Mouse (Mus musculus): ENCODE results near the gene Angpt4.
A peak's percentile ranks its signal among the peaks of the same experiment; 100 is the strongest.

Angpt4 gene

DNA sequence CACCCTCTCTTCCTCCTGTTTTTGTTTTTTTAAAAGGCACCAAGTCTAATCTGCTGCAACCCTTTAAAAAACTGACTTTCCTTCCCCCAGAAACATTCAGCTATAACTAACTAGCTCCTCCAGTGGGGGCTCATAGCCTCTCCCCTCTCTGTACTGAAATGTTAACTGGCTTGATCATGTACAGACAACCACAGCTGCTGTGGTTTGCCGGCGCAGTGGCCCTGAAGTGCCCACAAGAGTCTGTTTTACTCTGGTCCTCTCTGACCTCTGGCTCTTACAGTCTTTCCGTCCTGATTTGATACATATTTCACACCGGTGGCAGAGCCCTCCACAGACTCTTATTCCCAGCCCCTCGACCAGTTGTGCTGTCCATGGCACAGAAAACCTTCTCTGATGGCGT is 70.3 kb downstream of the Angpt4 start:
- no peak for DNase-seq (ENCODE audit: low read depth, low spot score)

- no peak for DNase-seq (ENCODE audit: low read depth, low spot score)
Observed at GRCm38 (mm10) chr2:151982476-151982875, 71.5 kb downstream of the Angpt4 start.

- DNase-seq (ENCODE audit: low read depth, low spot score), result peak; percentile 37
Observed at GRCm38 (mm10) chr2:151984019-151984418, 73.0 kb downstream of the Angpt4 start.

- peak; percentile 32 for DNase-seq (ENCODE audit: low read depth, low spot score)
Observed at GRCm38 (mm10) chr2:151985426-151986172, 74.6 kb downstream of the Angpt4 start.

DNA sequence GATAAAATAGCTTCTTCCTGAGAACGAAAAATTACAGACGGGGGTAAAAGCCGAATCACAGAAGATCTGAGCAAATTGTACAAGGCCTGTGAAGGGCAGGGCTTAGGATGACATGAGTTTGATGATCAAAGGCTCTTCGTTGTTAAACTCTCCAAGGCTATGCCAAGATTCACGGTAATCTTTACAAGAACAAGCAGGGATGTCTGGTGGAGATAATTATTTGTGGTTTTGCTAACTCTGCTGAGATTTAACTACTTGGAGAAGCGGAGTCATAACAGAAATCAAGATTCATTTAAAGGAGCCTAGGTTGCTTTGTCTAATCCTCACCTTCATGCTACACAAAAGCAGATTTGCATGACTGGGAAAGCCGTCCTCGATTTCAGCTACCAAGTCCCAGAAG is 75.9 kb downstream of the Angpt4 start:
- DNase-seq (ENCODE audit: low read depth, low spot score), result no peak

- DNase-seq (ENCODE audit: low read depth, low spot score), result no peak
Observed at GRCm38 (mm10) chr2:151988978-151989377, 78.0 kb downstream of the Angpt4 start.

GRCm38 (mm10) chr2:151990985-151991394 is 80.0 kb downstream of the Angpt4 start:
- DNase-seq (ENCODE audit: low read depth, low spot score), result no peak

- no peak for DNase-seq (ENCODE audit: low read depth, low spot score)
Observed at GRCm38 (mm10) chr2:151991446-151991845, 80.4 kb downstream of the Angpt4 start.

DNA sequence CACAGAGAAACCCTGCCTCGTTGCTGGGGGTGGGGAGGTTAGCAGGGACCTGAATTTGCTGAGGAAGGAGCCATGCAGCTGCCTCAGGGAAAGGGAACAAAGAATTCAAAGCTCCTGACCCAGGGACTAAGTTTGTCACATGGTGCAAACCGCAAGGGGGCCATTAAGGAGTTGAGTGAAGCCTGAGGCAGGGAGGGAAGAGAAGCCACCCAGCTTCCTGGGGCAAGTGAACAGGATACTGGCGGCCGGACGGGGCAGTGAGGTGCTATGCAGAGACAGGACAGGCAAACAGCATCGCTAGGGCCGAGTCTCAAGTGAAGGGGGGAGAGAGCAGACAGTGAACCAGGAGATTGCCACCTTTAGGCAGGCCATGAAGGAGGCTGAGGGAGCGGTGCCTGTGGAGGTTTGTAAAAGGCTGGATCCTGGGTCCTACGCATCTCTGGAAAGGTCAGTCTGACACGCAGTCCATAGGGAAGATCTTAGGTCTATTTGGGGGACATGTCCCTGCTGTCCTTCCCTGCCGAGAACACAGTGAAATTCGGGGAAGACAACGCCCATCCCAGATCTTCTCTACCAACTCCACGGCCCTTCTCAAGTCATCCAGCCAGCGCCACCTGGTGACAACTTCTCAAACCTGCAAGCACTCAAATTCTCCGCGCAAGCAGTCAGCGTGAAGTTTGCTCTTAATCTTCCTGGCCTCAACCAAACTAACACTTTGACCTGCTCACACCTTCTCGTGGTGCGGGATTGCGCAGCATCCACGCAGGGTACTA is 83.5 kb downstream of the Angpt4 start:
- DNase-seq (ENCODE audit: low read depth, low spot score), result peak; percentile 80
